Mouse (Mus musculus): Measurements from ENCODE around the gene Tmeff1.

Gene Tmeff1

DNA sequence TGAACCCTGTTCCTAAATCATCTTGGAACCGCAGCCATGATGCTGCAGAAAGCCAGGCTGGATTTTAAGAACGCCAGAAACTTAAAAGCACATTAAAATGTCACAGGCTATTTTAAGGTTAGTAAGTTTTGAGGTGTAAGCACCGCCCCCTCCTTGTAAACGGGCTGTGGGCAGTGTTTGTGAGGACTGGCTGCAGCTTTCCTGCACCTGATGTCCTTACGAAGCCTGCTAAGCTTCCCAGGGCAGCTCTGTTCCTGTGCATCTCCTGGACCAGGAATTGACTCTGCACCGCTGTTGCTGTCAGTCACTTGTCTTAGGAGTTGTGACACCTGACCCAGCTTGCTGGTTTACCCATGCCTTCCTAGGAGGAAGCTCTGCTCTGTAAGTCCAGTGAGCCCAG lies 103.2 kb downstream of the Tmeff1 start:
- TF ChIP-seq CTCF (conservative IDR thresholded peaks at IDR 0.05; ENCODE audit: low read length) (no peak), POU5F1 (IDR thresholded peaks at IDR 0.05; ENCODE audit: borderline replicate concordance, low read length) (no peak), NANOG (IDR thresholded peaks at IDR 0.05; ENCODE audit: borderline replicate concordance, low read length) (no peak)
- Histone ChIP-seq H3K27me3 (ENCODE audit: insufficient read depth, low read length) (no peaks in the 10 kb centered on the region), H3K4me3 (replicated peaks; ENCODE audit: low read length) (no peak overlapping the region), H3K4me1 (replicated peaks; ENCODE audit: low read depth, low read length) (peaks cover 10% of the 10 kb centered on the region; the same call in 1 of the 2 replicates), H3K9me3 (ENCODE audit: low read length) (peaks cover 67% of the 10 kb centered on the region), H3K36me3 (ENCODE audit: insufficient read depth, low read length) (peaks cover 6% of the 10 kb centered on the region; the same call in 1 of the 2 replicates)

DNA sequence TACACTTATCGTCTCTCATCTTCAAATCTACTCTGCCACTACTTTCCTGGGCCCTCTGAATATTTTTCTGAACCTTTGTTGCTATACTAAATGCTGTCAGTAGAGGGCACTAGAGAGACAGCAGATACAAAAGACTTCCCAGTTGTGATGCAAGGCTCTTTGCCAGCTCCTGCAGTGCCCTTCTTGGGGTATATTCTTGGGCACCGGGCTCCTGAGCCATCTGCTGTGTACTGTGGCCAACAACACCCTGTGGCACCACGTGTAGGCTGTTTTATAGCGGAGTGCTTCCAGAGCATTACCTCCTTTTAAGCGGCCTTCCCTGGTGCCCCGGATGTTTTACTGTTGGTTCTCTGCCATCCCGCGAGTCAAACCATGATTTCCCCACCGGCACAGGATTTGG lies 105.7 kb downstream of the Tmeff1 start:
- H3K4me3 ChIP-seq (replicated peaks; ENCODE audit: low read length), result 0 out of 2 replicates have a peak overlapping the region, but pooled peaks have one; percentile 13
- TF ChIP-seq POU5F1 (IDR thresholded peaks at IDR 0.05; ENCODE audit: borderline replicate concordance, low read length) (no peak), NANOG (IDR thresholded peaks at IDR 0.05; ENCODE audit: borderline replicate concordance, low read length) (no peak), CTCF (conservative IDR thresholded peaks at IDR 0.05; ENCODE audit: low read length) (peak; percentile 90)
- H3K4me1 ChIP-seq (replicated peaks; ENCODE audit: low read depth, low read length), result peaks cover 10% of the 10 kb centered on the region; the same call in 1 of the 2 replicates
- 0 out of 2 replicates have a peak, but pooled peaks cover 6% of the 10 kb centered on the region for H3K36me3 ChIP-seq (ENCODE audit: insufficient read depth, low read length)
- peaks cover 43% of the 10 kb centered on the region for H3K9me3 ChIP-seq (ENCODE audit: low read length)
- H3K27me3 ChIP-seq (ENCODE audit: insufficient read depth, low read length), result no peaks in the 10 kb centered on the region

DNA sequence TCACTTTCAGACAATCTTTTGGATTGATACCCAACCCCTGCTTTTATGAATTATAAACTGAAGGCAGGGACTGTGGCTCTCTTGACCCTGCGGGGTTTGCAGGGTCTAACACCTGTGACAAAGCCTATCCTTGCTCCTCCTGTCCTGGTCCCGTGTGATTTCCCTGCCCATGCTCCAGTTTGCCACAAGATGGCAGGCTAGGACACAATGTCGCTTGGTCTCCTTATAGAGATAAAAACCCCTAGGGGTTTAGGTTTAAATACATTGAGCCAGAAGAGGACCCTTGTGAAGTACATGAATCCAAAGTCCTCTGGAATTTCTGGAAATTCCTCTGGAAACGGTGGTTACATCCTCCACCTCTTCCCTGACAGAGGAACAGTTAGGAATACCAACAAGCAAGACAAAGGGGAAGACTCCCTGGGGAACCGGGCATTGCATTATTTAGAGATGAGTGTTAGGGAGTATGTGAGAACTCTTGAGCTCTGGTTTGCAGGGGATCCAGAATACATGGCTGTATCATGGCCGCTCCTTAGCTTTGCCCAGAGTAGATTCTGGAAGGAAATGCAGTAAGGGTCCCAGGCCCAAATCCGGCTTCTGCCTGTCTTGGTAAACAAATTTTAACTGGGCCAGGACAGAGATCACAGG lies 106.9 kb downstream of the Tmeff1 start:
- Histone ChIP-seq H3K9me3 (ENCODE audit: low read length) (peaks cover 34% of the 10 kb centered on the region), H3K36me3 (ENCODE audit: insufficient read depth, low read length) (0 out of 2 replicates have a peak, but pooled peaks cover 6% of the 10 kb centered on the region), H3K4me1 (replicated peaks; ENCODE audit: low read depth, low read length) (peaks cover 12% of the 10 kb centered on the region; the same call in 1 of the 2 replicates), H3K27me3 (ENCODE audit: insufficient read depth, low read length) (no peaks in the 10 kb centered on the region), H3K4me3 (replicated peaks; ENCODE audit: low read length) (no peak overlapping the region)
- TF ChIP-seq POU5F1 (IDR thresholded peaks at IDR 0.05; ENCODE audit: borderline replicate concordance, low read length), result no peak
- peak; percentile 79 for TF ChIP-seq CTCF (conservative IDR thresholded peaks at IDR 0.05; ENCODE audit: low read length)

DNA sequence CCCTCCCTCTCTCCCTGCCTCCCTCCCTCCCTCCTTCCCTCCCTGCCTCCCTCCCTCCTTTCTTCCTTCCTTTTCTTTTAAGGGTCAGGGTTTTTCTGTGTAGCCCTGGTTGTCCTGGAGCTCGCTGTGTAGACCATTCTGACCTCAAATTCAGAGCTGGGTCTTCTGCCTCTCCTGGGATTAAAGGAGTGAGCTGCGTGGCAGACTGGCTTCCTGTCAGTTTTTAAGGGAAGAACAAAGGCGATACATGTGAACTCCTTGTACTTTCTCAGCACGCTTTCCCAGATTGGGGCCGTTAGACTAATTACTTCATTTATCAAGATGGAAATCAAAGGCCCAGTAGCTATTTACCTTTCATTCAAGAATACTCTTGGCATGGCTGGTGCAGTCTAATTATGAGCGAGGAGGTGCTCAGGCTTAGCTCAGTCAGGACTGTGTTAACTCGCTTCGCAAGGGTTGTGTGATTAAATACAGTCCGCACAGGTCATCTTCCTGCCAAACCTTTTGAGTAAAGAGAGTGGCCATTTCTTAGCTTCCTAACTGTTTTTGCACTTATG lies 107.8 kb downstream of the Tmeff1 start:
- Histone ChIP-seq H3K9me3 (ENCODE audit: low read length) (peaks cover 26% of the 10 kb centered on the region), H3K4me3 (replicated peaks; ENCODE audit: low read length) (no peak overlapping the region)
- no peak for TF ChIP-seq POU5F1 (IDR thresholded peaks at IDR 0.05; ENCODE audit: borderline replicate concordance, low read length)
- no peak for TF ChIP-seq CTCF (conservative IDR thresholded peaks at IDR 0.05; ENCODE audit: low read length)
- no peak for TF ChIP-seq NANOG (IDR thresholded peaks at IDR 0.05; ENCODE audit: borderline replicate concordance, low read length)

DNA sequence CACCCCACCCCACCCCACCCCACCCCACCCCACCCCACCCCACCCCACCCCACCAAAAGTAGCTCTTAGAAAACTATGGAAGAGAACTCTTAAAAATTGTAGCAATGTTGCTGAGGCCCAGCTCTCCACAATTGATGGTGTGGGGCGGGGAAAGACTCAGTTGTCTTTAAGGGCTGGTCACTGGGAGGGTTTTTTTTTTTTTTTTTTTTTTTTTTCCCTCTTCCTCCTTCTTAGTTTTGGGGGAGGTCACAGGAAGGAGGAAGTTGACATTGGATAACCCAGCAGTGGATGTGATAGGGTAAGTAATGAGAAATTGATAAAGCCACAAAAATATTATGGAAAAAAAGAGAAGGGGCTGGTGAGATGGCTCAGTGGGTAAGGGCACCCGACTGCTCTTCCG lies 111.7 kb downstream of the Tmeff1 start:
- Histone ChIP-seq H3K4me1 (replicated peaks; ENCODE audit: low read depth, low read length) (peaks cover 13% of the 10 kb centered on the region; the same call in 1 of the 2 replicates), H3K36me3 (ENCODE audit: insufficient read depth, low read length) (no peaks in the 10 kb centered on the region), H3K4me3 (replicated peaks; ENCODE audit: low read length) (no peak overlapping the region), H3K9me3 (ENCODE audit: low read length) (no peaks in the 10 kb centered on the region), H3K27me3 (ENCODE audit: insufficient read depth, low read length) (no peaks in the 10 kb centered on the region)
- TF ChIP-seq POU5F1 (IDR thresholded peaks at IDR 0.05; ENCODE audit: borderline replicate concordance, low read length) (no peak), NANOG (IDR thresholded peaks at IDR 0.05; ENCODE audit: borderline replicate concordance, low read length) (no peak), CTCF (conservative IDR thresholded peaks at IDR 0.05; ENCODE audit: low read length) (no peak)

More for the DNA sequence above, 107.8 kb downstream of the Tmeff1 start:
- no peaks in the 10 kb centered on the region for H3K27me3 ChIP-seq (ENCODE audit: insufficient read depth, low read length)
- H3K4me1 ChIP-seq (replicated peaks; ENCODE audit: low read depth, low read length), result peaks cover 12% of the 10 kb centered on the region; the same call in 1 of the 2 replicates
- H3K36me3 ChIP-seq (ENCODE audit: insufficient read depth, low read length), result 0 out of 2 replicates have a peak, but pooled peaks cover 6% of the 10 kb centered on the region

DNA sequence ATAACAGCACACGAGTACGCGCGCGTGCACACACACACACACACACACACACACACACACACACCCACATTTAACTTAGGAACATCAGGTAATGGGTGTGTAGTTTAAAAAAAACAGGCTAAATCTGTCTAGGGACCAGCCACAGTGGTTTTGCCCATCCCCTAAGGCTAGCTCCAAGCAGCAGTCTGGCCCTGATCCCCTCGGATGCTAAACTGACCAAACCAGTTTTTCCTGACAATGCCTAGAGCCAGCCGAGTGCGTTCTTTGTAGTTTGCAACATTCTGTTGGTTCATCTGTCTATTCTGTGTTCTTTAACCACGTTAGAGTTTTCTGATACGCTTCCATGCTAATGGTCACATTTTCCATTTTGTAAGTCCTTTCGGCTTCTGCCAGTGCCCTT lies 112.3 kb downstream of the Tmeff1 start:
- TF ChIP-seq NANOG (IDR thresholded peaks at IDR 0.05; ENCODE audit: borderline replicate concordance, low read length), result no peak
- no peak for TF ChIP-seq POU5F1 (IDR thresholded peaks at IDR 0.05; ENCODE audit: borderline replicate concordance, low read length)
- no peak for TF ChIP-seq CTCF (conservative IDR thresholded peaks at IDR 0.05; ENCODE audit: low read length)
- Histone ChIP-seq H3K4me3 (replicated peaks; ENCODE audit: low read length) (no peak overlapping the region), H3K4me1 (replicated peaks; ENCODE audit: low read depth, low read length) (peaks cover 9% of the 10 kb centered on the region; the same call in 1 of the 2 replicates), H3K27me3 (ENCODE audit: insufficient read depth, low read length) (no peaks in the 10 kb centered on the region), H3K36me3 (ENCODE audit: insufficient read depth, low read length) (no peaks in the 10 kb centered on the region), H3K9me3 (ENCODE audit: low read length) (peaks cover 4% of the 10 kb centered on the region; the same call in 1 of the 2 replicates)
